In genomic region chr4:117478101-117478673, GRCm38 (mm10) we compare ENCODE assay signal across 8 mouse cellular contexts. TPM values are rescaled to one million over a fixed set of nuclear protein-coding genes. Genes with fewer than 3 reads are reported as not detected.
DNase-seq lines count a peak whose midpoint lies in the region; ATAC-seq and TF ChIP-seq lines count a peak whose summit lies in the region.

No protein-coding gene starts in this region.

- no peaks in the 10 kb centered on the region for H3K9me3 ChIP-seq in MEL (replicated peaks; ENCODE audit: insufficient read depth, low read length)
- no peaks in the 10 kb centered on the region for H3K9me3 ChIP-seq in intestine, embryonic 15.5 days

- no peaks in the 10 kb centered on the region for H3K79me2 ChIP-seq in MEL (ENCODE audit: control insufficient read depth, insufficient read depth, low read length, poor library complexity)

- ATAC-seq in intestine, embryonic 15.5 days, result peak; percentile 31; the same call in 1 of the 2 replicates
- no peak for ATAC-seq in activated CD4-positive, CD25-positive, alpha-beta regulatory T cell, adult 4 months

- peaks cover 0 to 60% of the 10 kb centered on the region in 2 experiments; a peak in 2 of 4 replicates for H3K36me3 ChIP-seq in MEL (ENCODE audit: control insufficient read depth in 1 of 2, insufficient read depth in 2 of 2, low read length in 2 of 2)
- no peaks in the 10 kb centered on the region for H3K36me3 ChIP-seq in intestine, embryonic 15.5 days

- no peaks in the 10 kb centered on the region for H3K27me3 ChIP-seq in MEL (ENCODE audit: control insufficient read depth in 1 of 2, insufficient read depth in 2 of 2, low read length in 2 of 2)
- H3K27me3 ChIP-seq in intestine, embryonic 15.5 days (replicated peaks), result peaks cover 14% of the 10 kb centered on the region; the same call in 1 of the 2 replicates

- peak; percentile 87 to 96 for TF ChIP-seq EP300 in MEL (IDR thresholded peaks at IDR 0.05; ENCODE audit: low read depth in 1 of 2, low read length in 2 of 2)

- TF ChIP-seq RAD21 in MEL (IDR thresholded peaks at IDR 0.05; ENCODE audit: low read depth, low read length), result no peak

- no peak overlapping the region for H3K4me2 ChIP-seq in intestine, embryonic 15.5 days (replicated peaks)

- peak overlapping the region; percentile 94 for H3K27ac ChIP-seq in MEL (ENCODE audit: control insufficient read depth, low read depth, low read length)
- no peak overlapping the region for H3K27ac ChIP-seq in intestine, embryonic 15.5 days

- peak overlapping the region in 1 of 2 experiments; percentile 35; a peak in 3 of 4 replicates for H3K4me3 ChIP-seq in MEL (ENCODE audit: control insufficient read depth in 1 of 2, insufficient read depth in 1 of 2, low read depth in 2 of 2, low read length in 2 of 2)
- no peak overlapping the region for H3K4me3 ChIP-seq in intestine, embryonic 15.5 days (replicated peaks)

- no peak for TF ChIP-seq CTCF in MEL (IDR thresholded peaks at IDR 0.05 in 2 of 3, conservative IDR thresholded peaks at IDR 0.05 in 1 of 3; ENCODE audit: control insufficient read depth in 1 of 3, insufficient read depth in 1 of 3, low read depth in 2 of 3, low read length in 3 of 3, poor library complexity in 1 of 3, severe bottlenecking in 1 of 3)

- WGBS in intestine, embryonic 15.5 days, result 48% methylated on average over 15 of the region's 15 CpGs

- peaks cover 16 to 65% of the 10 kb centered on the region in 2 experiments for H3K4me1 ChIP-seq in MEL (ENCODE audit: control insufficient read depth in 1 of 2, insufficient read depth in 2 of 2, low read length in 2 of 2)
- H3K4me1 ChIP-seq in intestine, embryonic 15.5 days (replicated peaks), result peaks cover 12% of the 10 kb centered on the region

- H3K9ac ChIP-seq in MEL (ENCODE audit: control insufficient read depth, low read depth, low read length, poor library complexity, severe bottlenecking), result peak overlapping the region; percentile 35
- no peak overlapping the region for H3K9ac ChIP-seq in intestine, embryonic 15.5 days

- peak in 1 of 2 experiments; percentile 52; a peak in 1 of 4 replicates for TF ChIP-seq POLR2A in MEL (IDR thresholded peaks at IDR 0.05; ENCODE audit: control insufficient read depth in 1 of 2, insufficient read depth in 1 of 2, low read depth in 1 of 2, low read length in 2 of 2, poor library complexity in 1 of 2)

- DNase-seq in heart, adult 11 months, result peak; percentile 90
- DNase-seq in heart, adult 8-10 months (ENCODE audit: low spot score), result no peak
- peak; percentile 96 for DNase-seq in MEL (ENCODE audit: low read depth, low spot score)
- peak; percentile 54 for DNase-seq in lung, postnatal 25 days (ENCODE audit: low spot score)
- no peak for DNase-seq in ovary, adult 18-20 months (ENCODE audit: low spot score)
- DNase-seq in layer of hippocampus, adult 9-10 months (ENCODE audit: low spot score), result no peak

TF ChIP-seq in MEL, 35 proteins besides CTCF, POLR2A, EP300 and RAD21:
- TF ChIP-seq ZC3H11A (IDR thresholded peaks at IDR 0.05; ENCODE audit: low read depth, low read length) (no peak), UBTF (IDR thresholded peaks at IDR 0.05; ENCODE audit: borderline replicate concordance, insufficient read depth, low read depth, low read length) (no peak), TCF12 (IDR thresholded peaks at IDR 0.05; ENCODE audit: low read depth, low read length) (peak; percentile 81), ZMIZ1 (IDR thresholded peaks at IDR 0.05; ENCODE audit: low read depth, low read length) (no peak), SMC3 (IDR thresholded peaks at IDR 0.05; ENCODE audit: low read depth, low read length) (no peak; the same call in 1 of the 2 replicates), E2F4 (IDR thresholded peaks at IDR 0.05; ENCODE audit: borderline replicate concordance, low read depth, low read length) (no peak), ZNF384 (IDR thresholded peaks at IDR 0.05; ENCODE audit: low read depth, low read length) (no peak), NELFE (IDR thresholded peaks at IDR 0.05; ENCODE audit: low read depth, low read length) (no peak), ELF1 (IDR thresholded peaks at IDR 0.05; ENCODE audit: low read depth, low read length) (0 out of 2 replicates have a peak, but pooled peaks have one; percentile 27), MXI1 (IDR thresholded peaks at IDR 0.05; ENCODE audit: low read depth, low read length) (peak; percentile 86), NRF1 (IDR thresholded peaks at IDR 0.05; ENCODE audit: insufficient read depth, low read depth, low read length, poor library complexity, severe bottlenecking) (no peak; the same call in 1 of the 2 replicates), MAX (IDR thresholded peaks at IDR 0.05; ENCODE audit: low read length) (peak; percentile 85), TAL1 (IDR thresholded peaks at IDR 0.05; ENCODE audit: low read length) (peak; percentile 60), MYB (IDR thresholded peaks at IDR 0.05; ENCODE audit: low read depth, low read length) (peak; percentile 92), MAFK (IDR thresholded peaks at IDR 0.05; ENCODE audit: borderline replicate concordance, low read depth, low read length) (peak; percentile 54; the same call in 1 of the 2 replicates), RCOR1 (IDR thresholded peaks at IDR 0.05; ENCODE audit: low read depth, low read length) (peak; percentile 87), MYC (IDR thresholded peaks at IDR 0.05; ENCODE audit: low read depth, low read length) (peak; percentile 95), JUND (IDR thresholded peaks at IDR 0.05; ENCODE audit: low read depth, low read length) (no peak), GATA1 (IDR thresholded peaks at IDR 0.05; ENCODE audit: low read depth, low read length) (peak; percentile 92), SIN3A (IDR thresholded peaks at IDR 0.05; ENCODE audit: low read length) (peak; percentile 87), MAZ (IDR thresholded peaks at IDR 0.05; ENCODE audit: low read depth, low read length) (peak; percentile 59; the same call in 1 of the 2 replicates), USF2 (IDR thresholded peaks at IDR 0.05; ENCODE audit: borderline replicate concordance in 1 of 2, insufficient read depth in 1 of 2, low read depth in 1 of 2, low read length in 2 of 2) (no peak), CHD1 (IDR thresholded peaks at IDR 0.05; ENCODE audit: low read depth, low read length) (no peak), CHD2 (IDR thresholded peaks at IDR 0.05; ENCODE audit: low read length) (no peak), TBP (IDR thresholded peaks at IDR 0.05; ENCODE audit: low read depth, low read length) (0 out of 2 replicates have a peak, but pooled peaks have one; percentile 40), BHLHE40 (IDR thresholded peaks at IDR 0.05; ENCODE audit: borderline replicate concordance, low read depth, low read length) (peak; percentile 82), ETS1 (IDR thresholded peaks at IDR 0.05; ENCODE audit: low read depth, low read length) (peak; percentile 91), POLR2AphosphoS2 (IDR thresholded peaks at IDR 0.05; ENCODE audit: low read length) (no peak), GABPA (IDR thresholded peaks at IDR 0.05; ENCODE audit: low read depth, low read length) (no peak), ZKSCAN1 (IDR thresholded peaks at IDR 0.05; ENCODE audit: low read depth, low read length) (no peak), USF1 (IDR thresholded peaks at IDR 0.05; ENCODE audit: low read depth, low read length) (no peak), HCFC1 (IDR thresholded peaks at IDR 0.05; ENCODE audit: low read depth, low read length) (no peak), KAT2A (conservative IDR thresholded peaks at IDR 0.05; ENCODE audit: low read depth, low read length) (no peak), POLR2AphosphoS5 (IDR thresholded peaks at IDR 0.05; ENCODE audit: borderline replicate concordance, low read depth, low read length) (no peak), MEF2A (IDR thresholded peaks at IDR 0.05; ENCODE audit: extremely low read depth, insufficient replicate concordance, low read depth, low read length, poor library complexity, severe bottlenecking) (0 out of 2 replicates have a peak, but pooled peaks have one; percentile 26)

RNA-seq across cellular contexts. Expression of gene Rnf220, which starts 18.7 kb away (rescaled TPM):
- total RNA-seq in heart, adult 8-10 months (2022), result 10 to 100 TPM; 30.3 to 37.3 (median 31.9) TPM
- 111 and 121 TPM in 2 replicates for total RNA-seq in MEL (2012; rRNA removed)
- polyA plus RNA-seq in MEL (2012; ENCODE audit: insufficient read depth in 1 of 2, insufficient read length in 2 of 2, low read depth in 1 of 2, low replicate concordance in 2 of 2, missing spikeins in 1 of 2), result 100 to 1,000 TPM in 1 of 2 experiments, not detected in 1; 201 TPM
- polyA plus RNA-seq in intestine, embryonic 15.5 days (2015; fragmentation: Nextera tagmentation; extraction: Ambion mirVana), result 60.0 and 63.9 TPM in 2 replicates
- 10 to 100 TPM; 14.1 to 19.8 TPM for polyA plus RNA-seq in activated CD4-positive, CD25-positive, alpha-beta regulatory T cell, adult 4 months (2017; shearing (Covaris generic))

Comparison
In these comparisons a context has a peak if more than half of its experiments do, and no peak if none do; other contexts are left out.
1. DNase-seq: peak in heart, adult 11 months (single experiment), MEL (single experiment) and lung, postnatal 25 days (single experiment); none in heart, adult 8-10 months (single experiment), ovary, adult 18-20 months (single experiment) and layer of hippocampus, adult 9-10 months (single experiment).